Mouse (Mus musculus): ENCODE measurements around the gene Psg16.

- TF ChIP-seq CTCF (IDR thresholded peaks at IDR 0.05; ENCODE audit: borderline replicate concordance, insufficient read depth, low read depth, low read length) (no peak), POLR2A (IDR thresholded peaks at IDR 0.05; ENCODE audit: borderline replicate concordance, insufficient read depth, low read length) (no peak)
These were observed 2.7 kb downstream of the Psg16 start for GRCm38 (mm10) chr7:17076542-17076941.

Measured in cerebellum, adult 2 months (tissue).